Mouse (Mus musculus) liver, embryonic 11.5 days (tissue): Measurements from ENCODE around the gene Ptges2. TPM values are rescaled to one million over a fixed set of nuclear protein-coding genes. Genes with fewer than 3 reads are reported as not detected.

ENCODE experiments used
- ATAC-seq: fragments of 200-750 bp; cut with Nextera tagmentation; replicated peaks from 2 replicates; pipeline ENCODE4 v1.8.0; 2017; ENCODE audit warnings: moderate number of reproducible peaks, mild to moderate bottlenecking, moderate TSS enrichment, moderate library complexity; ENCODE audit not compliant: low FRiP score
- DNase-seq: peaks from one replicate; pipeline ENCODE4 v3.0.0-alpha.2; 2017; ENCODE audit warnings: low spot score
- H3K27ac ChIP-seq: fragments of 300-500 bp; sonication (generic); 2 replicates; pipeline ENCODE4 v1.5.1; 2014; ENCODE audit warnings: mild to moderate bottlenecking, low read depth, low read length, control low read depth
- H3K27me3 ChIP-seq: fragments of 300-500 bp; sonication (generic); replicated peaks from 2 replicates; pipeline ENCODE4 v1.6.1; 2014; ENCODE audit warnings: low read length, mixed read lengths; ENCODE audit not compliant: control insufficient read depth, insufficient read depth
- H3K36me3 ChIP-seq: fragments of 300-500 bp; sonication (generic); 2 replicates; pipeline ENCODE4 v1.6.1; 2014; ENCODE audit warnings: mild to moderate bottlenecking, low read length, moderate library complexity, mixed read lengths; ENCODE audit not compliant: control insufficient read depth, insufficient read depth
- H3K4me1 ChIP-seq: fragments of 300-500 bp; sonication (generic); replicated peaks from 2 replicates; pipeline ENCODE4 v1.6.1; 2014; ENCODE audit warnings: low read length, mixed read lengths; ENCODE audit not compliant: control insufficient read depth, insufficient read depth
- H3K4me2 ChIP-seq: fragments of 300-500 bp; sonication (generic); 2 replicates; pipeline ENCODE4 v1.6.1; 2014; ENCODE audit warnings: mild to moderate bottlenecking, control low read depth, moderate library complexity
- H3K4me3 ChIP-seq: fragments of 300-500 bp; sonication (generic); 2 replicates; pipeline ENCODE4 v1.5.1; 2014; ENCODE audit warnings: low read depth, low read length, control low read depth
- H3K9ac ChIP-seq: fragments of 300-500 bp; sonication (generic); 2 replicates; pipeline ENCODE4 v1.6.1; 2014; ENCODE audit warnings: low read depth, low read length, control low read depth
- H3K9me3 ChIP-seq: fragments of 300-500 bp; sonication (generic); 2 replicates; pipeline ENCODE4 v1.6.1; 2016; ENCODE audit warnings: low read length, inconsistent platforms, mixed read lengths; ENCODE audit not compliant: control insufficient read depth
- WGBS: fragments of 180-500 bp; shearing (Covaris S2); extraction: QIAGEN DNeasy Blood & Tissue Kit; methylation state at CpG from one replicate; pipeline ENCODE4 v1.1.7; 2014; 5-methylcytosine and 5-hydroxymethylcytosine counted together
- polyA plus RNA-seq: library from polyadenylated mRNA; unstranded; fragments of >200 nt; fragmentation: Nextera tagmentation; extraction: Ambion mirVana; gene quantifications from 2 replicates; pipeline ENCODE4 v1.2.1, GENCODE M21; 2014

Gene Ptges2
- polyA plus RNA-seq, 1 experiment from 2014 or later = 23.0 TPM

DNA sequence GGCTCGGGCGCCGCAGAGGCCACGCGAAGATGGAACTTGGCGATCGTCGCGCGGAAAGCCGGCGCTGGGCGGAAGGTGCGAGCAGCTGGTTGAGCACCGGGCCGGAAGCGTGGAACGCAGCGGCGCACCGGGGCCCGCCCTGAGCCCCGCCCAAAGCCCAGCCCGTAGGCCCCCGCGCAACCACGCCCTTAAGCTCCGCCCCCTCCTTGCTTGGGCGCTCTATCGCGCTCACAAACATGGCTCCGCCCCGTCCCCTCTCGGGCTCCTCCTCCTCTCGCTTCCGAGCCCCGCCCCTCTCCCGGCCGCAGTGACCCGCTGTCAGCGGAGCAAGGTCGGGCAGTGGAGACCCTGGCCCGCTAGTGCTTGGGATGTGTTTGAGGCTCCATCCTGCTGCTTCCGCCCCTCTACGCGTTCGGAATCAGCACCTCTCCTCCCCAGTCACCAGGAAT lies 13.9 kb upstream of the Ptges2 start, which contains the start of gene 1110008P14Rik:
TSS of gene 1110008P14Rik (minus strand) at position 164 of the 449 bp plus-strand sequence.
- H3K27ac ChIP-seq = no peak within 1 kb of the TSS
- H3K36me3 ChIP-seq = peaks cover 15% of the 10 kb centered on the region
- H3K4me3 ChIP-seq = peak within 1 kb of the TSS; percentile 60
- peak within 1 kb of the TSS; percentile 95 for H3K4me2 ChIP-seq
- peaks cover 5% of the 10 kb centered on the region for H3K4me1 ChIP-seq
- ATAC-seq = peak; percentile 94
- under 1% methylated on average over 41 of the region's 47 CpGs for WGBS
- DNase-seq = peak; percentile 93
- H3K27me3 ChIP-seq = no peaks in the 10 kb centered on the region; the same call in 1 of the 2 replicates
- H3K9me3 ChIP-seq = no peaks in the 10 kb centered on the region
- peak within 1 kb of the TSS; percentile 64 for H3K9ac ChIP-seq

GRCm38 (mm10) chr2:32382689-32383088 lies 13.0 kb upstream of the Ptges2 start:
- no peak overlapping the region for H3K4me3 ChIP-seq
- H3K9me3 ChIP-seq = no peaks in the 10 kb centered on the region
- peaks cover 5% of the 10 kb centered on the region for H3K4me1 ChIP-seq
- 70% methylated on average over 2 of the region's 2 CpGs for WGBS
- no peaks in the 10 kb centered on the region; the same call in 1 of the 2 replicates for H3K27me3 ChIP-seq
- DNase-seq (no peak), ATAC-seq (no peak)
- peaks cover 13% of the 10 kb centered on the region for H3K36me3 ChIP-seq
- no peak overlapping the region for H3K4me2 ChIP-seq
- H3K27ac ChIP-seq = no peak overlapping the region
- no peak overlapping the region for H3K9ac ChIP-seq

- DNase-seq (no peak), ATAC-seq (no peak)
- Histone ChIP-seq H3K4me2 (no peak within 1 kb of the TSS), H3K27me3 (no peaks in the 10 kb centered on the region), H3K9ac (no peak within 1 kb of the TSS), H3K36me3 (no peaks in the 10 kb centered on the region), H3K4me3 (no peak within 1 kb of the TSS), H3K4me1 (no peaks in the 10 kb centered on the region), H3K27ac (no peak within 1 kb of the TSS), H3K9me3 (no peaks in the 10 kb centered on the region)
- WGBS = 59% methylated on average over 5 of the region's 5 CpGs
Observed at GRCm38 (mm10) chr2:32387706-32388490, 7.8 kb upstream of the Ptges2 start, which contains the start of gene Lcn2. TSS of gene Lcn2 (minus strand) at chr2:32388252.

- Histone ChIP-seq H3K4me3 (no peak overlapping the region), H3K36me3 (no peaks in the 10 kb centered on the region), H3K9me3 (no peaks in the 10 kb centered on the region), H3K4me2 (no peak overlapping the region), H3K4me1 (no peaks in the 10 kb centered on the region), H3K27ac (no peak overlapping the region), H3K27me3 (no peaks in the 10 kb centered on the region), H3K9ac (no peak overlapping the region)
- ATAC-seq (no peak), DNase-seq (no peak)
- WGBS = 56% methylated on average over 2 of the region's 2 CpGs
Observed at GRCm38 (mm10) chr2:32389157-32389556, 6.5 kb upstream of the Ptges2 start.

GRCm38 (mm10) chr2:32390871-32391270 lies 4.8 kb upstream of the Ptges2 start:
- Histone ChIP-seq H3K9ac (no peak overlapping the region), H3K9me3 (no peaks in the 10 kb centered on the region), H3K27ac (no peak overlapping the region), H3K36me3 (no peaks in the 10 kb centered on the region), H3K4me1 (peaks cover 4% of the 10 kb centered on the region), H3K4me3 (no peak overlapping the region), H3K4me2 (no peak overlapping the region; the same call in 1 of the 2 replicates), H3K27me3 (no peaks in the 10 kb centered on the region)
- DNase-seq (no peak), ATAC-seq (no peak)
- WGBS = 69% methylated on average over 8 of the region's 8 CpGs

GRCm38 (mm10) chr2:32392063-32392462 lies 3.6 kb upstream of the Ptges2 start:
- no peaks in the 10 kb centered on the region for H3K27me3 ChIP-seq
- 81% methylated on average over 5 of the region's 5 CpGs for WGBS
- H3K4me3 ChIP-seq = no peak overlapping the region
- H3K9me3 ChIP-seq = no peaks in the 10 kb centered on the region
- no peak overlapping the region for H3K27ac ChIP-seq
- peaks cover 10% of the 10 kb centered on the region for H3K4me1 ChIP-seq
- DNase-seq (no peak), ATAC-seq (no peak)
- H3K4me2 ChIP-seq = no peak overlapping the region
- H3K9ac ChIP-seq = no peak overlapping the region
- H3K36me3 ChIP-seq = no peaks in the 10 kb centered on the region

- no peaks in the 10 kb centered on the region for H3K9me3 ChIP-seq
- peak overlapping the region; percentile 89 for H3K27ac ChIP-seq
- peaks cover 16% of the 10 kb centered on the region for H3K4me1 ChIP-seq
- DNase-seq = no peak
- H3K9ac ChIP-seq = peak overlapping the region; percentile 87
- ATAC-seq = peak; percentile 43
- peak overlapping the region; percentile 95 for H3K4me3 ChIP-seq
- no peaks in the 10 kb centered on the region; the same call in 1 of the 2 replicates for H3K36me3 ChIP-seq
- 4% methylated on average over 8 of the region's 8 CpGs for WGBS
- no peaks in the 10 kb centered on the region for H3K27me3 ChIP-seq
- H3K4me2 ChIP-seq = peak overlapping the region; percentile 77
Observed at GRCm38 (mm10) chr2:32394973-32395372, 723 bp upstream of the Ptges2 start.

DNA sequence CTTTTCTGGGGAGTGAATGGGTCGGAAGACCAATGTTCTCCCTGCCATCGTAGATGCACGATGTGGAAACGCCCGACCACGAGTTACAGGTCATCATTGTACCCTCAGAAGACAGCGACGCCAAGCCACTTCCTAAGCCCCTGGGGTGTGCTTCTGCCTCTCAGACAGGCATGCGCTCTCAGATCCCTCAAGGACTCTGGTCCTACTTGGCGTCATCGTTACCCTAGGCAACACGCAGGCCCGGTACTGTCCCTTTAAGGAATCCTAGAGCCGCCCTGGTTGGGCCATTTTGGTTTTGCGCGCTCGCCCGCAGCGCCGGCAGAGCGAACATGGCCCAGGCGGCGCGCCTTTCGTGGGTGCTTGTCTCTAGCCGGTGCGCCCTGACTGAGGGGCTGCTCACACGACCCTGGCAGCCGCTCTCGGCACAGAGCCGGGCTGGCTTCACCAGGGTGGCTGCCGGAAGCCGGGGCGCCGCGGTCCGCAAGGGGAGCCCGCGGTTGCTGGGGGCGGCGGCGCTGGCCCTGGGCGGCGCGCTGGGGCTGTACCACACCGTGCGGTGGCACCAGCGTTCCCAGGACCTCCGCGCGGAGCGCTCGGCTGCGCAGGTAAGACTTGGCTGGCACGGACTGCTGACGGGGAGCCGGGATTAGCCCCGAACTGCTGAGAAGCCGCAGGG lies 388 bp downstream of the Ptges2 start:
- under 1% methylated on average over 59 of the region's 59 CpGs for WGBS
- Histone ChIP-seq H3K27me3 (no peaks in the 10 kb centered on the region), H3K9me3 (no peaks in the 10 kb centered on the region), H3K4me2 (peak overlapping the region; percentile 77), H3K4me3 (peak overlapping the region; percentile 95), H3K9ac (peak overlapping the region; percentile 87), H3K36me3 (no peaks in the 10 kb centered on the region; the same call in 1 of the 2 replicates), H3K4me1 (peaks cover 18% of the 10 kb centered on the region), H3K27ac (peak overlapping the region; percentile 89)
- ATAC-seq = peak; percentile 91
- DNase-seq = peak; percentile 85
